Mouse (Mus musculus): Measurements from ENCODE around the gene Itga1. TPM values are rescaled to one million over a fixed set of nuclear protein-coding genes. Genes with fewer than 3 reads are reported as not detected.

Itga1 gene
- total RNA-seq, 2 experiments from 2014 or later, result 5.6 to 6.7 TPM

- no peak for DNase-seq (ENCODE audit: low spot score in 2 of 2)
These were observed 99.6 kb downstream of the Itga1 start for GRCm38 (mm10) chr13:115002155-115002554.

- DNase-seq (ENCODE audit: low spot score in 2 of 2), result no peak
These were observed 102.2 kb downstream of the Itga1 start for GRCm38 (mm10) chr13:114999582-114999981.

- DNase-seq (ENCODE audit: low spot score in 2 of 2), result no peak
These were observed 103.7 kb downstream of the Itga1 start for GRCm38 (mm10) chr13:114998100-114998499.

GRCm38 (mm10) chr13:114992260-114993014, 109.3 kb downstream of the Itga1 start:
- no peak for DNase-seq (ENCODE audit: low spot score in 2 of 2)

GRCm38 (mm10) chr13:114987668-114988067, 114.1 kb downstream of the Itga1 start:
- DNase-seq (ENCODE audit: low spot score in 2 of 2), result no peak

GRCm38 (mm10) chr13:114987161-114987560, 114.6 kb downstream of the Itga1 start:
- DNase-seq (ENCODE audit: low spot score in 2 of 2), result peak in 1 of 2 experiments; percentile 13

GRCm38 (mm10) chr13:114984658-114985057, 117.1 kb downstream of the Itga1 start:
- no peak for DNase-seq (ENCODE audit: low spot score in 2 of 2)

- DNase-seq (ENCODE audit: low spot score in 2 of 2), result no peak
These were observed 118.6 kb downstream of the Itga1 start for GRCm38 (mm10) chr13:114983116-114983515.

GRCm38 (mm10) chr13:114980831-114981419, 120.8 kb downstream of the Itga1 start:
- DNase-seq (ENCODE audit: low spot score in 2 of 2), result no peak

GRCm38 (mm10) chr13:114974484-114975042, 127.2 kb downstream of the Itga1 start:
- no peak for DNase-seq (ENCODE audit: low spot score in 2 of 2)

- DNase-seq (ENCODE audit: low spot score in 2 of 2), result no peak
These were observed 129.9 kb downstream of the Itga1 start for GRCm38 (mm10) chr13:114971905-114972304.

GRCm38 (mm10) chr13:114964233-114964632, 137.5 kb downstream of the Itga1 start:
- DNase-seq (ENCODE audit: low spot score in 2 of 2), result peak; percentile 83 to 84

- no peak for DNase-seq (ENCODE audit: low spot score in 2 of 2)
These were observed 147.2 kb downstream of the Itga1 start for GRCm38 (mm10) chr13:114954516-114954915.

GRCm38 (mm10) chr13:114933541-114933940, 168.2 kb downstream of the Itga1 start:
- peak in 1 of 2 experiments; percentile 9 for DNase-seq (ENCODE audit: low spot score in 2 of 2)

GRCm38 (mm10) chr13:114931775-114932294, 169.9 kb downstream of the Itga1 start, which contains the start of gene Itga2:
TSS of gene Itga2 (minus strand) at chr13:114932100.
- DNase-seq (ENCODE audit: low spot score in 2 of 2), result peak; percentile 16 to 18

GRCm38 (mm10) chr13:114930996-114931649, 170.6 kb downstream of the Itga1 start:
- peak; percentile 2 to 25 for DNase-seq (ENCODE audit: low spot score in 2 of 2)

GRCm38 (mm10) chr13:114924785-114925184, 177.0 kb downstream of the Itga1 start:
- DNase-seq (ENCODE audit: low spot score in 2 of 2), result no peak

GRCm38 (mm10) chr13:114923331-114923730, 178.4 kb downstream of the Itga1 start:
- DNase-seq (ENCODE audit: low spot score in 2 of 2), result no peak

GRCm38 (mm10) chr13:114915767-114916166, 186.0 kb downstream of the Itga1 start:
- no peak for DNase-seq (ENCODE audit: low spot score in 2 of 2)

GRCm38 (mm10) chr13:114914963-114915362, 186.8 kb downstream of the Itga1 start:
- no peak for DNase-seq (ENCODE audit: low spot score in 2 of 2)

GRCm38 (mm10) chr13:114914559-114914958, 187.2 kb downstream of the Itga1 start:
- DNase-seq (ENCODE audit: low spot score in 2 of 2), result no peak

All from left cerebral cortex, adult 18-20 months (tissue).